Mouse (Mus musculus): ENCODE measurements around the gene Itgb6. TPM values are rescaled to one million over a fixed set of nuclear protein-coding genes. Genes with fewer than 3 reads are reported as not detected.

The Itgb6 gene
- polyA plus RNA-seq, 1 experiment from 2014 or later, result 0.10 TPM

DNA sequence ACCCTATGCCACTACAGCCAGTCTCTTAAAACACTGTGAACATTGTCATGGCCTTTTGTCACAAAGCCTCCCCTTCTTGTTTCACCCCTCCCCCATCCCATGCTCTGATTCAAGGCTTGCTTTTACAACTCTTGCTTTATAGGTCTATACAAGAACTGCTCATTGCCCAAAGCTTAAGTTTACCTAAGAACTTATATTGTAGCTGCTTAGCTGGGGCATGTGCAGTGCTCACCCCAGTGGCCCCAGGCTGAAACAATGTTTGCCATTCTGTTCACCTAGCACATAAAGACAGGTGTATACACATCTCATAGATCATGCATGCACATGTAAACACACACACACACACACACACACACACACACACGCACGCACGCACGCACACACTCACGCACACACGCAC, 25.9 kb downstream of the Itgb6 start:
- ATAC-seq (ENCODE audit: low FRiP score, low read depth), result no peak
- 94% methylated on average over 6 of the region's 6 CpGs for WGBS
- H3K4me2 ChIP-seq (replicated peaks), result no peak overlapping the region

DNA sequence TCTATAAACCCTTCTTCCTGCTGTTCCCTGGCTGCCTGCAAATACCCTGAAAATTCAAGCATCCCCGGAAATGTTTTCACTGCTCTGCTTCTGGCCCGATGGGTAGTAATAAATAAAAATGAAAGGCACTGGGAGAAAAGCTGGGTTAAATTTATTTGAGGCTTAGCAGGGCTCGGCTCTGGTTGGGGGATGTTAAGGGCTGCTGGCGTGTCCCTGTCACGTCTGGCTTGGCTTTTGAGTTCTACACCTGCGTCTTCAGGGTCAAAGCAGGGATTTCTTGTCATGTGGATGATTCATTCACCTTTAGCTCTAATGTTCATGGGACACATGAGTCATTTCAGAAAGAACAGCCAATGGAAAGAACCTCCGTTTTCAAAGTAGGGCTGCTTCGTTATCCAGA, 26.7 kb downstream of the Itgb6 start:
- Histone ChIP-seq H3K36me3 (no peaks in the 10 kb centered on the region), H3K9me3 (no peaks in the 10 kb centered on the region), H3K4me3 (no peak overlapping the region), H3K4me2 (replicated peaks) (no peak overlapping the region), H3K9ac (replicated peaks) (no peak overlapping the region), H3K4me1 (0 out of 2 replicates have a peak, but pooled peaks cover 2% of the 10 kb centered on the region), H3K27ac (replicated peaks) (no peak overlapping the region), H3K27me3 (peaks cover 5% of the 10 kb centered on the region; the same call in 1 of the 2 replicates)
- ATAC-seq (ENCODE audit: low FRiP score, low read depth), result no peak
- 86% methylated on average over 8 of the region's 8 CpGs for WGBS

More for the DNA sequence above, 25.9 kb downstream of the Itgb6 start:
- no peak overlapping the region for H3K27ac ChIP-seq (replicated peaks)
- no peaks in the 10 kb centered on the region for H3K36me3 ChIP-seq
- peaks cover 5% of the 10 kb centered on the region; the same call in 1 of the 2 replicates for H3K27me3 ChIP-seq
- H3K9me3 ChIP-seq, result no peaks in the 10 kb centered on the region
- H3K9ac ChIP-seq (replicated peaks), result no peak overlapping the region
- H3K4me3 ChIP-seq, result no peak overlapping the region
- 0 out of 2 replicates have a peak, but pooled peaks cover 2% of the 10 kb centered on the region for H3K4me1 ChIP-seq

DNA sequence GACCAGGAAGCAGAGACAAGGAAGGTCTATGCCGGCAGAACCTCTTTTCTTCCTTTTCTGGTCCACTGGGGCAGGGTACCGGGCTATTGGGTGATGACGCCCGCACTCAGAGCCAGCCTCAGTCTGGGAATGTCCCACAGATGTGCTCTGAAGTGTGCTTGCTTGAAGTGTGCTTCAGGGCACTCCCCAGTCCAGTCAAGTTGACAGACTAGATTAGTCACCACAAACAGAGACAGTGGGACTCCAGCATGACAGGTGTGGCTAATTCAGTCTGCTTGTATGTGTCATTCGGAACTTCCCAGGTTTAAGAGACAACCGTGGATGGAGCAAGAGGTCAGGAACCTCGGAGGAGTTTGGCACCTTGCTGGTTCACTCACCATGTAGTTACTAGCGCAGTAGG, 27.9 kb downstream of the Itgb6 start:
- ATAC-seq (ENCODE audit: low FRiP score, low read depth), result no peak
- WGBS, result 89% methylated on average over 8 of the region's 8 CpGs

DNA sequence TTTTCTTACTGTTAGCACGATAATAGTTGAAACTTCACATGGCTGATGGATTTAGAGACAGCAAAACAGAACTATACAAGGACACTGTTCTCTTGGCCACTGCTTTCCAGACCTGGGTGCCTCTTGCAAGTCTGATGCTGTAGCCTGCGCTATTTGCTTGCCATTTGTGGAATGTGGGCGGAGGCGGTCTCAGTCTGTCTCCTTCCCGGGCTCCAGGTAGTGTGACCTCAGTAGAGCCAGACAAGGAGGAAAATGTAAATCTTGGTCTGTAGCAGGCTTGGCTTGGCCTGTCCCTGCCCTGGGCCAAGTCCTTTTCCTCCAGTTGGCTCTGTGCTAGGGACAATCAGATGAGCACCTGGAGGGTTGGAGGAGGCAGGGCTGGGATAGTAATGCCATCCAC, 30.2 kb downstream of the Itgb6 start:
- H3K27me3 ChIP-seq, result no peaks in the 10 kb centered on the region
- H3K4me3 ChIP-seq, result no peak overlapping the region
- H3K4me2 ChIP-seq (replicated peaks), result no peak overlapping the region
- ATAC-seq (ENCODE audit: low FRiP score, low read depth), result no peak
- H3K9ac ChIP-seq (replicated peaks), result no peak overlapping the region
- H3K27ac ChIP-seq (replicated peaks), result no peak overlapping the region
- H3K36me3 ChIP-seq, result no peaks in the 10 kb centered on the region
- H3K9me3 ChIP-seq, result no peaks in the 10 kb centered on the region
- 85% methylated on average over 5 of the region's 5 CpGs for WGBS
- no peaks in the 10 kb centered on the region for H3K4me1 ChIP-seq

More for the DNA sequence above, 27.9 kb downstream of the Itgb6 start:
- H3K36me3 ChIP-seq, result no peaks in the 10 kb centered on the region
- no peak overlapping the region for H3K27ac ChIP-seq (replicated peaks)
- H3K4me2 ChIP-seq (replicated peaks), result no peak overlapping the region
- H3K4me1 ChIP-seq, result 0 out of 2 replicates have a peak, but pooled peaks cover 2% of the 10 kb centered on the region
- H3K27me3 ChIP-seq, result peaks cover 5% of the 10 kb centered on the region; the same call in 1 of the 2 replicates
- no peaks in the 10 kb centered on the region for H3K9me3 ChIP-seq
- H3K4me3 ChIP-seq, result no peak overlapping the region
- H3K9ac ChIP-seq (replicated peaks), result no peak overlapping the region

DNA sequence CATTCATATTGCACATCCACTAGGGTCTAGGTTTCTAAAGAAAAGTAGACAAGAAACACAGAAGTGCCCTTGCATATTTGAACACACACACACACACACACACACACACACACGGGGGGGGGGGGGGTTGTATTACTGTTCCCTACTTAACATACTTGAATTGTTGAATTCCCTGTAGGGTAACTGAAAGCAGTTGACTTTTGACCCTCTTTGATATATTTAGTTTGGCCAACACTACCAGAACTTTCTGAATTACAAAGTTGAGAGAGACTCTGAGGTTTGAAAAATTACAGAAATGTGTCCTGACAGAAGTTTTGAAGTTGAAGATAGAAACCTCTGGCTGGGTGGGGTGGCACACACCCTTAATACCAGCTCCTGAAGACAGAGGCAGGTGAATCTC, 32.2 kb downstream of the Itgb6 start:
- Histone ChIP-seq H3K9me3 (no peaks in the 10 kb centered on the region), H3K36me3 (no peaks in the 10 kb centered on the region), H3K4me2 (replicated peaks) (no peak overlapping the region), H3K4me3 (no peak overlapping the region), H3K27me3 (no peaks in the 10 kb centered on the region), H3K4me1 (no peaks in the 10 kb centered on the region), H3K27ac (replicated peaks) (no peak overlapping the region), H3K9ac (replicated peaks) (no peak overlapping the region)
- WGBS, result no CpG with 5 or more reads among the region's 1 CpGs
- ATAC-seq (ENCODE audit: low FRiP score, low read depth), result no peak

DNA sequence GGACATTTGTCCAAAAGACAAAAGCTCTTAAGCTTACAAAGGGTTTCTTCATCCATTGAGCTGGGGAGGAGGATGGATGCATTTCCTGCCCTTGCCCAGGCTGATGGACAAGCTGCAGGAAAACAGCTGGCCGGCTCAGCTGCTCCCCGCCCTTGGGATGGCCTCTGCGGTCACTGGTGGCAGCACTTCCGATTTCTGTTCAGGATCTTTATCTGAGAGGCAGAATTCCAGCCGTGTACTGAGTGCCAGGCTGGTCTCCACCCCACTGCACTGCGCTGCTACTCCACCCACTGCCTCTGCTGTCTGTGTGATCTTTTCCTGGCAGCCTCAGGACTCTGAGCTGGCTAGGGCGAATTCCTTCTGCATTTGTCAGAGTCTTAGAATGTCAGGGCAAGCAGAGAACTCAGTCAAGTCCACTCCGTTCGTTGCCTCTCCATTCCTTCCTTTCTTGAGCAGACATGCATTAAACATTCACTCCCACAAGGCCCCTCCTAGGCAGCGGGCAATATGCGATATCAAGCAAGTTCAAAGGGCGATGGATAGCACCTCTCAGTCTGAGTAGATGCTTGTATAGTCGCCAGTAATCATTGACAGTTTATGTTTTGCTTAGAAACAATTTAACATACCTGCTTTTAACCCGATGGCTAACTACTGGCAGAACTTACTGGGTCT, 33.4 kb downstream of the Itgb6 start:
- no peak for ATAC-seq (ENCODE audit: low FRiP score, low read depth)
- H3K36me3 ChIP-seq, result no peaks in the 10 kb centered on the region
- no peak overlapping the region for H3K27ac ChIP-seq (replicated peaks)
- H3K9ac ChIP-seq (replicated peaks), result no peak overlapping the region
- H3K9me3 ChIP-seq, result no peaks in the 10 kb centered on the region
- H3K4me2 ChIP-seq (replicated peaks), result no peak overlapping the region
- no peak overlapping the region for H3K4me3 ChIP-seq
- H3K4me1 ChIP-seq, result no peaks in the 10 kb centered on the region
- H3K27me3 ChIP-seq, result no peaks in the 10 kb centered on the region
- WGBS, result 61% methylated on average over 14 of the region's 14 CpGs

GRCm38 (mm10) chr2:60688150-60688549, 34.3 kb downstream of the Itgb6 start:
- 94% methylated on average over 1 of the region's 1 CpGs for WGBS
- no peaks in the 10 kb centered on the region for H3K36me3 ChIP-seq
- no peak overlapping the region for H3K4me2 ChIP-seq (replicated peaks)
- no peaks in the 10 kb centered on the region for H3K4me1 ChIP-seq
- H3K27me3 ChIP-seq, result no peaks in the 10 kb centered on the region
- no peak overlapping the region for H3K27ac ChIP-seq (replicated peaks)
- no peak for ATAC-seq (ENCODE audit: low FRiP score, low read depth)
- H3K9me3 ChIP-seq, result no peaks in the 10 kb centered on the region
- H3K4me3 ChIP-seq, result no peak overlapping the region
- no peak overlapping the region for H3K9ac ChIP-seq (replicated peaks)

GRCm38 (mm10) chr2:60685973-60686372, 36.5 kb downstream of the Itgb6 start:
- H3K4me3 ChIP-seq, result no peak overlapping the region
- ATAC-seq (ENCODE audit: low FRiP score, low read depth), result no peak
- no peaks in the 10 kb centered on the region for H3K27me3 ChIP-seq
- H3K4me2 ChIP-seq (replicated peaks), result no peak overlapping the region
- H3K9me3 ChIP-seq, result no peaks in the 10 kb centered on the region
- H3K36me3 ChIP-seq, result no peaks in the 10 kb centered on the region
- no peak overlapping the region for H3K27ac ChIP-seq (replicated peaks)
- H3K9ac ChIP-seq (replicated peaks), result no peak overlapping the region
- H3K4me1 ChIP-seq, result no peaks in the 10 kb centered on the region

DNA sequence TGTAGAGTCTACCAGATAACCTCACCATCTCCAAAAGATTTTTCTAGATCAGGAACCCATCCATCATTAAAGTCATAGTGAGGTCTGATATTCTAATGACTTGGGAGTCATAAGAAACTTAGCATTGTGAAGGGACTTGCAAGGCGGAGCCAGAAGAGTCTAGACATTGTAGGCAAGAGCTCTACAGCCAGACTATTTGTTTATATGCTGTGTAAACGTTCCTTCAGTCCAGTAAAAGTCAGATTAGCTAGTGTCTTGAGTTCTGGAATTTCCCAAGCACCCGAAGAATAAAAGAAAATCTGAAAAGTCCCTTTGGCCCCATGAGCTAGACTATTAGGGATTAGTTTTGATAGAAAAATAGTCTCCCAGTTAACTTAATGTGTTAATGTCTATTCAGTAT, 38.3 kb downstream of the Itgb6 start:
- Histone ChIP-seq H3K4me2 (replicated peaks) (no peak overlapping the region), H3K27ac (replicated peaks) (no peak overlapping the region), H3K4me1 (no peaks in the 10 kb centered on the region), H3K27me3 (no peaks in the 10 kb centered on the region), H3K9me3 (no peaks in the 10 kb centered on the region), H3K36me3 (no peaks in the 10 kb centered on the region), H3K4me3 (no peak overlapping the region), H3K9ac (replicated peaks) (no peak overlapping the region)
- 74% methylated on average over 3 of the region's 3 CpGs for WGBS
- no peak for ATAC-seq (ENCODE audit: low FRiP score, low read depth)

DNA sequence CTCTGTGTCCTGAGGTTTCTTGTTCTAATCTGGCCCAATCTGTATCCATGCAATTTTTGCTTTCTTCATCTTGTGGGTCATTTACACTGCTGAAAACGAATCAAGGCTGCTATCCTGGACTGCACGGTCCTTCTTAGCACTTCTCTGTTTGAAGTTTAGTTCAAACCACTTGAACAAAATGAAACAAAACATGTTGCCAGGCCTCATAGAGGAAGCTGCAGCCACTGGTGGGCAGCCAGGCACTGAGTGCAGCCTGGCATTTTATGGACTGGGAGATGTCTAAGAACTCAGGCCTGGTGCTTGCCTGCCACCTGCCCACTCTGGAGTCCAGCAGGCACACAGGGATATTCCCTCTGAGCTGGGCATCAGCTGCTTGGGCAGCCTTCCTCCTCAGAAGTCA, 39.9 kb downstream of the Itgb6 start:
- no peak for ATAC-seq (ENCODE audit: low FRiP score, low read depth)
- no peaks in the 10 kb centered on the region for H3K4me1 ChIP-seq
- H3K4me2 ChIP-seq (replicated peaks), result no peak overlapping the region
- H3K27ac ChIP-seq (replicated peaks), result no peak overlapping the region
- no peaks in the 10 kb centered on the region for H3K27me3 ChIP-seq
- H3K36me3 ChIP-seq, result no peaks in the 10 kb centered on the region
- H3K4me3 ChIP-seq, result no peak overlapping the region
- H3K9ac ChIP-seq (replicated peaks), result no peak overlapping the region
- WGBS, result 79% methylated on average over 2 of the region's 2 CpGs
- no peaks in the 10 kb centered on the region for H3K9me3 ChIP-seq

- no peaks in the 10 kb centered on the region for H3K36me3 ChIP-seq
- peaks cover 10% of the 10 kb centered on the region for H3K4me1 ChIP-seq
- no peak overlapping the region for H3K27ac ChIP-seq (replicated peaks)
- no peaks in the 10 kb centered on the region for H3K9me3 ChIP-seq
- no peak overlapping the region for H3K4me2 ChIP-seq (replicated peaks)
- 62% methylated on average over 7 of the region's 7 CpGs for WGBS
- no peaks in the 10 kb centered on the region; the same call in 1 of the 2 replicates for H3K27me3 ChIP-seq
- ATAC-seq (ENCODE audit: low FRiP score, low read depth), result no peak
- no peak overlapping the region for H3K9ac ChIP-seq (replicated peaks)
- H3K4me3 ChIP-seq, result no peak overlapping the region
Measured at GRCm38 (mm10) chr2:60674413-60674812, 48.0 kb downstream of the Itgb6 start.

DNA sequence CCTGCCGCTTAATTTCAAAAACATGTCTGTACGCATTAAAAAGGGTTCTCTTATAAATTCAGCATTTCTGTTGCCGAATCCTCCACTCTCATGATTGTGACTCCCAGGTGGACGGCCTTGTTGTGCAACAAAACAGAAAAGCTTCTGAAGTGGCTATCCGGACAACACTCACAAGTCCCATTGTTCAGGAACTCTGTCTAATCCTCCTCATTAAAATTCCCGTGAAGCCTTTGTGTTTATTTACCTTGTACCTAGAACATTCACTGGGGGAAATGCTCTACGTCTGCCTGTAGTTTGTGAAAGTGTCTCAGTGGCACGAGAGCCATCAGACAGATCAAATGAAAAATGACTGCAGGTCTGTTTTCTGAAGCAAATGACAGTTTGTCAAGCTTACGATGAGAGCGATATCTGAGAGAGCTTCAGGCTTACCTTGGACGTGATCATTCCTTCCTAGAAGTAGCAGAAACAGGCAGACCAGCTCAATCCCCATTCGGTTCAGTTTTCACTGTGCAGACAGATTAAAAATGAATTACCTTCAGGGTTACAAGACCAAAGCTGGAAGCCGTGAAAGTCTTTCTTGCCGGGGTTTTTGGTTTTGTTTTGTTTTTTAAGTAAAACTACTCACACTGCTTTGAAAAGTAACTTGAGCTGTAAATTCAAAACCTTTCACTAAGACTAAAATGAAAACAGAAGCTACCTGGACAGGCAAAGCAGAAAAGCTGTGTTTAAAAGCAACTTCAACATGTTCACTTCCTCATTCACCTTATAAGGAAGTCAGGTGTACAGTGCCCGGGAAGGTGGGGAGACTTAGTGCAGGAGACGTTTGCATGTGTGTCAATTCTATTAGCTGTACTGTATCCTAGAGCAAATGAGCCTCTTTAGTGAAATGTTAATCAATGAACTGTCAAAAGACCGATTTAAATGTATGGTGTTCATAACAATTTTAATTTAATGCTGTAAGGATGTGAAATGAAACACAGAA, 49.2 kb downstream of the Itgb6 start:
- no peak overlapping the region for H3K4me3 ChIP-seq
- H3K9ac ChIP-seq (replicated peaks), result no peak overlapping the region
- H3K27me3 ChIP-seq, result no peaks in the 10 kb centered on the region; the same call in 1 of the 2 replicates
- H3K4me1 ChIP-seq, result peaks cover 10% of the 10 kb centered on the region
- ATAC-seq (ENCODE audit: low FRiP score, low read depth), result no peak
- H3K36me3 ChIP-seq, result no peaks in the 10 kb centered on the region
- H3K4me2 ChIP-seq (replicated peaks), result peak overlapping the region; percentile 27
- 32% methylated on average over 17 of the region's 17 CpGs for WGBS
- no peak overlapping the region for H3K27ac ChIP-seq (replicated peaks)
- H3K9me3 ChIP-seq, result no peaks in the 10 kb centered on the region

Data from midbrain, embryonic 12.5 days (tissue).